Mouse (Mus musculus) left cerebral cortex, adult 2 months (tissue): Measurements from ENCODE around the gene Gpr149. TPM values are rescaled to one million over a fixed set of nuclear protein-coding genes. Genes with fewer than 3 reads are reported as not detected.

Experiments used
- DNase-seq, 2 experiments: peaks; one replicate each; pipeline ENCODE4 v3.0.0; 2021 to 2022; ENCODE audit warnings: low spot score in 2 of 2, mixed read lengths in 1 of 2; ENCODE audit errors: extremely low spot score in 1 of 2
- H3K27ac ChIP-seq: fragments of 200-600 bp; 2 replicates; pipeline ENCODE4 v1.8.1; 2022
- H3K4me3 ChIP-seq: fragments of 200-600 bp; 2 replicates; pipeline ENCODE4 v1.8.1; 2022
- CTCF ChIP-seq: fragments of 200-600 bp; IDR thresholded peaks from 2 replicates; pipeline ENCODE4 v1.8.1; 2022; ENCODE audit warnings: antibody characterized with exemption, mild to moderate bottlenecking, moderate library complexity
- intact Hi-C: fragments of 180-260 bp; cut with DNase I; formaldehyde crosslinking; loops from one replicate; pipeline ENCODE4 v1.15.1; 2025
- total RNA-seq, 2 experiments: library from RNA; stranded (reverse); gene quantifications; 2 replicates each; pipeline ENCODE4 v1.2.3; 2021

Gene Gpr149
- total RNA-seq, 2 experiments from 2014 or later, result 0.84 to 1.9 TPM

- DNase-seq, result peak; percentile 98 to 99
- peak within 1 kb of the TSS; percentile 94 for H3K4me3 ChIP-seq
- peak within 1 kb of the TSS; percentile 76 for H3K27ac ChIP-seq
- intact Hi-C loops, result no loop called here
- TF ChIP-seq CTCF, result peak; percentile 7
Measured at GRCm38 (mm10) chr3:62506488-62507205, 98.3 kb downstream of the Gpr149 start, which contains the start of gene Dhx36. TSS of gene Dhx36 (minus strand) at chr3:62507004.

DNA sequence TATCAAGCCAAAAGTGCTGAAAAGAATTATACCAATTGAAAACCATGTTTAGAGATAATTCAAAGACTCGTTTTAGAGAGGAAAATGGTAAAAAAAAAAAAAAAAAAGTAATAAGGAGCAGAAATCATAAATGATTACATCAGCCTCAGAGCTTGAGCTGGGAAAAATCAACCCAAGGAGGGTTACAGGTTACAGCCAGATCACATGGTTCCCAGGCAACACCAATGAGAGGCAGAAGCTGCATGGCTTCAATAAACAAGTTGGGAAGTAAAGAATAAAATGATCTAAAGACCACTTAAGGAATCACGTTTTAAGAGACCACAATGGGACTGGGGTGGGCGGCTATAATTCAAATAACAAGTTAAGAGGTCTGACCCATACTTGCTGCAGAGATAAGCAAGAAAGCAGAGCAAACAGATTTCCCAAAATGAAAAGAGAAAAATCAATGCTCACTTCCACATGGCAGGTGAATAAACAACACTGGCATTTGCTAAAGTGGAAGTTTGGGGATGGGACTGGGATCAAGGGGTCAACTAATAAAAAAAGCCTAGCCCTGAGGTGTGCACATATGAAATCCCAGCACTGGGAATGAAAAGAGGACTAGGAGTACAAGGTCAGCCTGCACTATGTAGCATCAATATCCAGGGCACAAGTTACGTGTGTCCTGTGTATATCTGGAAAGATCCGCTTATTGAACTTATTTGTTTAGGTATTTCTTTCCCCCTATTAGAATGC lies 99.6 kb downstream of the Gpr149 start:
- Histone ChIP-seq H3K27ac (no peak overlapping the region), H3K4me3 (peak overlapping the region; percentile 94)
- intact Hi-C loops, result no loop called here
- no peak for TF ChIP-seq CTCF
- DNase-seq, result no peak

DNA sequence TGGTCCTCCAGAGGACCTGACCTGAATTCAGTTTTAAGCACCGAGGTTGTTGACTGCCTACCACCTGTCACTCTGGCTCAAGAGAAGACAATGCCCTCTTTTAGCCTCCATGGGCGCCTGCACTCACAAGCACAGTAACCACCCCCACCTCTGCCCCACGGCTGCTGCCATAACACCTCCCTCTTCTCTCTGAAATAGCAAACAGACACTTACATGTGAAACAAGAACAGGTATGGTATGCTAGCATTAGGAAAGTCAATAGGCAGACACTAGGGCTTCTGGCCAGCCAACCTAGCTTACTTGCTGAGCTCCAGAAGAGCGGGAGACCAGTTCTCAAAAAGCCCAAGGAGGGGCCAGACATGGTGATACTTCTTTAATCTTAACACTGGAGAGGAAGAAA lies 105.6 kb downstream of the Gpr149 start:
- intact Hi-C loops, result loop anchor here (5.0 to 10.0 kb wide), 2 partner anchors 37 to 1495 kb away; no protein-coding TSS in a partner anchor
- Histone ChIP-seq H3K4me3 (no peak overlapping the region), H3K27ac (no peak overlapping the region)
- DNase-seq, result no peak
- TF ChIP-seq CTCF, result no peak

DNA sequence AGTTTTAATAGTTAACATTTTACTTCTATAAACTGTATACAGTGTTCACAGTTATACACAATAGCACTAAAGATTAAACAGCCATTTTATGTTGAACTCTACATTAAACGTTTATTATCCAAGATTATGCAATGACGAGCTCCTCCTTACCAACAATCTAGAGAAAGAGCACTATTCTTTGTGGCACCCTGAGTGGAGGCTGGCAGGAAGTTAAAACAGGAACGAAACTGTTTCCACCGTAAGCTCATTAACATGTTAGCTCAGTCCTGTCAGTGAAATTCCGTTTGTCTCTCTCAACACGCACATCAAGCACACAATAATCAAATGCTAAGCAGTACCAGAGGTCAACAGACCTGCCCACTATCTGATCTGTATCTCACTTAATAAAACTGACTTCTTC lies 112.4 kb downstream of the Gpr149 start:
- no peak for TF ChIP-seq CTCF
- Histone ChIP-seq H3K27ac (no peak overlapping the region), H3K4me3 (no peak overlapping the region)
- intact Hi-C loops, result loop anchor here (10.0 kb wide), 1 partner anchor 1502 kb away; no protein-coding TSS in a partner anchor
- no peak for DNase-seq

GRCm38 (mm10) chr3:62484340-62484739 lies 120.6 kb downstream of the Gpr149 start:
- Histone ChIP-seq H3K4me3 (no peak overlapping the region), H3K27ac (no peak overlapping the region)
- no peak for DNase-seq
- intact Hi-C loops, result no loop called here
- no peak for TF ChIP-seq CTCF

Other genes with a start within 250 kb of the Gpr149 start
- 10 to 100 TPM; 53.7 to 55.3 TPM for gene Dhx36, start 98.1 kb downstream of the Gpr149 start, total RNA-seq